Mouse (Mus musculus) adrenal gland, postnatal 10 days (tissue): ENCODE data around the gene Sgcg. TPM values are rescaled to one million over a fixed set of nuclear protein-coding genes. Genes with fewer than 3 reads are reported as not detected.

ENCODE experiments used
- DNase-seq: peaks from one replicate; pipeline ENCODE4 v3.0.0; 2021; ENCODE audit warnings: mixed read lengths
- total RNA-seq, 2 experiments: library from RNA; stranded (reverse); gene quantifications; 2 replicates each; pipeline ENCODE4 v1.2.3; 2021

The Sgcg gene
- total RNA-seq, 2 experiments from 2014 or later, result 10.2 to 20.1 TPM

- DNase-seq, result peak; percentile 54
These were observed 22.3 kb downstream of the Sgcg start for GRCm38 (mm10) chr14:61235846-61236474.

- no peak for DNase-seq
These were observed 26.2 kb downstream of the Sgcg start for GRCm38 (mm10) chr14:61232016-61232568.

- DNase-seq, result no peak
These were observed 28.1 kb downstream of the Sgcg start for GRCm38 (mm10) chr14:61230179-61230578.

GRCm38 (mm10) chr14:61229763-61230162 is 28.5 kb downstream of the Sgcg start:
- no peak for DNase-seq

- DNase-seq, result no peak
These were observed 32.1 kb downstream of the Sgcg start for GRCm38 (mm10) chr14:61226151-61226550.

DNA sequence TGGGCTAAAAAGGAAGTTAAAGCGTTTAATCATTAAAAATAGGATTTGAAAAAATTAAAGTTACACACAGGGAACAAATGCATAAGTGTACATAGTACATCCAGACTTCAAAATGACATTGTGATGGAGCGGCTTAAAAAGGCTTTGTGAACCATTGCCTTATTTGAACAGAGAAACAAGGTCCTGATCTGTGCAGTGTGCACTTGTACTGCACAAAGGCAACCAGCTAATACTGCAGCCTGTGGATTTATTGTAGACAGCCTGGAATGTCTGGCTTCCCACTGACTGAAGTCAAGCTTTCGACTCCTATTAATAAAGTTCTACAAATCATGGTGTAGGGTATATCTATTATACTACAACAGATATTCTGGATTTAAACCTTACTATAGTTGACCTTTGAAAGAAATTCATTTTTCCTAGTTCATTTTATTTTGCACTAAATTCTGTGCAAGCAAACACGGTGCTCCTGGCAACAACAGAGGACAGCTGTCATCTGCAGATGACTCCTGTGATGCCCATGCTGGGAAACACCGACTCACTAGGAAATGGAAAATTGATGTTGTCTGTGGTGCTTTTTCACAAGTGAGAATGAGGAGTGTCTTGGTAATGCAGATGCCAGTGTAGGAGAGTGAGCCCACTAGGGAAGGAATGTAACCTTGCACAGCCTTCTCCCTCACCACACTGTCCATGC is 33.8 kb downstream of the Sgcg start:
- DNase-seq, result no peak

DNA sequence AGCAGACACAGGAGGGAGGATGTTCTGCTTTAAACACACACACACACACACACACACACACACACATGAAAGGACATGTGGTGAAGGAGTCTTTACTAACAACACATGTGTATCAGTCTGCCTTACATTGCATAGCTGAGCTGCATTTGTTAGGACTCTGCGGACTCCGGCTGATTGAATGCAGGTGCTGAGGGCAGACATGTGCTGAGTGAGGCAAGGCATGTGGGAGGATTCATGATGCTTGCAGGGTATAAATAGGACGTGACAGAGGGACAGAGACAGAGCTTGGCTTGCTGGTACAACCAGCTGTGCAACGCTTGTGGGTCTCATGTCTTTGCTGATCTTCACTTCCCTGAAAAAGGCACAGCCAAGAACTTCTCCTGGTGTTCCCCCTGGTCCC is 34.5 kb downstream of the Sgcg start:
- no peak for DNase-seq

DNA sequence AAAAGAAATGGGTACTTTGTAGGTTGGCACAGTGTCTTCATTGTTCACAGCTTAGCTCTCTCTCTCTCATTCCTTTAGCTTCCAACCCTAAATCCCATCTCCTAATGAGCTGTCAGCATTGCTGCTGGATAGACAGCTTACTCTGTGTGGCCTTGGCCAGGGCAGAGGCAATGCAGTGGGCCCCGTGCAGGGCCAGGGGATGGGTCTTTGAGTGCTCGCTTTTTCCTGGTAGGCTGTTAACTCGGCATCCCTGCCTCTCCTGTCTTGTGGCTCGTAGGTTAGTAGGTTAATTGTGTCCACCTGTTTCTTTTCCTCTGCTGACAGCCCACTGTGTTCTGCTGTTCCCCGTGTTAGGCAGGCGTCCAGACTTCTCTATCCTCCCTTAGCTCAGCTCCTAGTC is 35.8 kb downstream of the Sgcg start:
- no peak for DNase-seq

- DNase-seq, result no peak
These were observed 37.1 kb downstream of the Sgcg start for GRCm38 (mm10) chr14:61221166-61221565.

GRCm38 (mm10) chr14:61211754-61212153 is 46.5 kb downstream of the Sgcg start:
- no peak for DNase-seq

DNA sequence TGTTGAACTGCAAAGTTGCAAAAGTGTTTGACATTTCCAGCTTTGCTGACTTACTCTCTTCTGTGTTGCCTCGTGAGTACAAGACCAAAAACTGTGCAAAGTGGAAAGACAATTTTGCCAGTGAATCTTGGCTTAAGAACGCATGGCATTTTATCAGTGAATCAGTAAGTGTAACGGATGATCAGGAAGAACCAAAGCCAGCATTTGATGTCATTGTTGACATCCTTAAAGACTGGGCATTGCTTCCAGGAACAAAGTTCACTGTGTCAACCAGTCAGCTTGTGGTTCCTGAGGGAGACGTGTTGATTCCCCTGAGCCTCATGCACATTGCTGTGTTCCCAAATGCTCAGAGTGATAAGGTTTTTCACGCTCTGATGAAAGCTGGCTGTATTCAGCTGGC is 48.2 kb downstream of the Sgcg start:
- DNase-seq, result peak; percentile 37

DNA sequence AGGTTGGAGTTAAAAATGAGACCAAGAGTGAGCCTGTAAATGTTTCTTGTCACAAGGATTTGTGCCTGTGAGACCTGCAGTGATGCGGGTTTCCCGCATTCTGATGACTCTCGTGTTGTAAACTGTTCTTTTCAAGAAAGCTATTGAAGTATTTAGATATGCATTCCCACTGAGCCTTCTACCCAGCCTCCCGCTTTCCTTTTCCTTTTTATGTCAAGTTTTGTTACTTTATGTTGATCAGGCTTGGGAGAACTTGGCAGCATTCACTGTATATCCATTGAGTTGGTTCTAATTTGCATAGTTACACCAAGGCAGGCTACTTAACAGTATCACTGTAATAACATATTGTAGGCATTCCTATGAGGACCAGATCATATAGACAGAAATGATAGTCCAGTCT is 63.9 kb downstream of the Sgcg start:
- no peak for DNase-seq

GRCm38 (mm10) chr14:61192326-61192725 is 66.0 kb downstream of the Sgcg start:
- DNase-seq, result no peak

GRCm38 (mm10) chr14:61191904-61192303 is 66.4 kb downstream of the Sgcg start:
- DNase-seq, result peak; percentile 19

GRCm38 (mm10) chr14:61173229-61173628 is 85.1 kb downstream of the Sgcg start:
- DNase-seq, result peak; percentile 77

GRCm38 (mm10) chr14:61172548-61173158 is 85.6 kb downstream of the Sgcg start:
- DNase-seq, result peak; percentile 100

DNA sequence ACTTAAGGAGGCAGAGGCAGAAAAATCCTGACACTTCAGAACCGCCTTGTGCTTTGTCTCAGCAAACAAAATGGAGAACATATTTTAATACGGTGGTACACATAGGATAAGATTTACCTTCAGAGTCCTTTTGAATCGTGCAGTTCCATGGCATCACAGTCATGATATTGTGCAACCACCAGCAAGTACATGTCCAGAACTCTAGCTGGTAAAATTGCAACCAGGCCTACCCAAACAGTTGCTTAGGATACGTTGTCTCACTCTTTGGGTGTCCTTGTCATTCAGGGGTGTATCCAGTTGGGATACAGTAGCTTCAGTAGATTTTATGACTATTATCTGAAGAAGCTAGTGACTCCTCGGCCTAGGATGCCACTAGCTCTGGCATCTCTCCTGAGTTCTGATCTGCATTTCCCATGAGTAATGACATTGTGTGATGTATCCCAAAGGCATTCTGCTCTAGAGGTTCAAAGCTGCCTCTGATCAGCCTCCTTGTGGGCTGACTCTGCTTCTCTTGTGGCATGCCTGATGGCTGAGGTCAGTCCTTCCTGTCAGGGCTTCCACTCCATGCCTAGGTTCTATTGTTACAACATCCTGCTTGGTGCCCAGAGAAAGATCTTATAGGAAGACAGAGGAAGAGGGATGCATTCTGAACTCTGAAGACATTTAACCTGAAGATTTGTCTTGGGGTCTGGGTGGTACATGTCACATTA is 86.9 kb downstream of the Sgcg start:
- DNase-seq, result no peak

Other genes with a start within 250 kb of the Sgcg start
- gene Tnfrsf19, start 212.0 kb downstream of the Sgcg start, total RNA-seq, result 10 to 100 TPM; 26.5 to 28.8 TPM
- gene Sacs, start 120.0 kb downstream of the Sgcg start, total RNA-seq, result 10 to 100 TPM in 1 of 2 experiments, 1 to 10 TPM in 1; 8.6 to 15.4 TPM
- gene Arl11, start 51.3 kb upstream of the Sgcg start, total RNA-seq, result 1 to 10 TPM in 1 of 2 experiments, under 1 TPM in 1; 0.85 to 1.1 TPM
- gene Ebpl, start 101.9 kb upstream of the Sgcg start, total RNA-seq, result 1 to 10 TPM; 6.6 to 7.1 TPM
- gene Kpna3, start 181.4 kb upstream of the Sgcg start, total RNA-seq, result 10 to 100 TPM; 28.8 to 34.1 TPM